Mouse (Mus musculus) MEL (cell line): Measurements from ENCODE around the gene Olfr606. TPM values are rescaled to one million over a fixed set of nuclear protein-coding genes. Genes with fewer than 3 reads are reported as not detected.

Experiments
- DNase-seq: peaks from one replicate; pipeline ENCODE4 v3.0.0; 2011; ENCODE audit warnings: low read depth, low spot score
- H3K27ac ChIP-seq: 2 replicates; pipeline ENCODE4 v1.5.1; 2012; ENCODE audit warnings: low read depth, mild to moderate bottlenecking, control low read depth, low read length, moderate library complexity; ENCODE audit not compliant: control insufficient read depth
- H3K27me3 ChIP-seq, 2 experiments: fragments of 150-350 bp in 1 of 2; sonication (generic) in 1 of 2; 2 replicates each; pipeline ENCODE4 v1.6.1; 2012; ENCODE audit warnings: low read length in 2 of 2, mild to moderate bottlenecking in 2 of 2, improper control_type of control experiment in 1 of 2, moderate library complexity in 1 of 2; ENCODE audit not compliant: insufficient read depth in 2 of 2, control insufficient read depth in 1 of 2
- H3K36me3 ChIP-seq, 2 experiments: 2 replicates each; pipeline ENCODE4 v1.6.1; 2012 to 2014; ENCODE audit warnings: low read length in 2 of 2, improper control_type of control experiment in 1 of 2, inconsistent platforms in 1 of 2, mild to moderate bottlenecking in 1 of 2; ENCODE audit not compliant: insufficient read depth in 2 of 2, control insufficient read depth in 1 of 2
- H3K4me1 ChIP-seq, 2 experiments: fragments of 150-350 bp in 1 of 2; sonication (generic) in 1 of 2; 2 replicates each; pipeline ENCODE4 v1.6.1; 2012; ENCODE audit warnings: low read length in 2 of 2, improper control_type of control experiment in 1 of 2, mild to moderate bottlenecking in 1 of 2; ENCODE audit not compliant: insufficient read depth in 2 of 2, control insufficient read depth in 1 of 2
- H3K4me3 ChIP-seq, 2 experiments: fragments of 150-350 bp in 1 of 2; sonication (generic) in 1 of 2; 2 replicates each; pipeline ENCODE4 v1.5.1; 2012; ENCODE audit warnings: low read depth in 2 of 2, low read length in 2 of 2, mild to moderate bottlenecking in 2 of 2, moderate library complexity in 2 of 2, control low read depth in 1 of 2, improper control_type of control experiment in 1 of 2; ENCODE audit not compliant: control insufficient read depth in 1 of 2, insufficient read depth in 1 of 2
- H3K79me2 ChIP-seq: 2 replicates; pipeline ENCODE4 v1.6.1; 2012; ENCODE audit warnings: mild to moderate bottlenecking, low read length, moderate library complexity; ENCODE audit not compliant: control insufficient read depth, poor library complexity, insufficient read depth
- H3K9ac ChIP-seq: 2 replicates; pipeline ENCODE4 v1.6.1; 2012; ENCODE audit warnings: low read depth, mild to moderate bottlenecking, control low read depth, low read length, moderate library complexity; ENCODE audit not compliant: control insufficient read depth, poor library complexity, severe bottlenecking
- H3K9me3 ChIP-seq: fragments of 150-350 bp; sonication (generic); replicated peaks from 2 replicates; pipeline ENCODE4 v1.6.1; 2012; ENCODE audit warnings: mild to moderate bottlenecking, low read length, improper control_type of control experiment, moderate library complexity; ENCODE audit not compliant: insufficient read depth
- BHLHE40 ChIP-seq: IDR thresholded peaks from 2 replicates; pipeline ENCODE4 v1.6.1; 2012; ENCODE audit warnings: low read depth, mild to moderate bottlenecking, inconsistent platforms, low read length, improper control_type of control experiment, borderline replicate concordance
- CHD1 ChIP-seq: IDR thresholded peaks from 2 replicates; pipeline ENCODE4 v1.6.1; 2012; ENCODE audit warnings: low read depth, mild to moderate bottlenecking, inconsistent platforms, low read length, improper control_type of control experiment
- JUND ChIP-seq: IDR thresholded peaks from 2 replicates; pipeline ENCODE4 v1.6.1; 2011; ENCODE audit warnings: low read depth, mild to moderate bottlenecking, improper control_type of control experiment, low read length
- MEF2A ChIP-seq: IDR thresholded peaks from 2 replicates; pipeline ENCODE4 v1.6.1; 2014; ENCODE audit warnings: low read depth, mild to moderate bottlenecking, inconsistent platforms, low read length, improper control_type of control experiment; ENCODE audit not compliant: poor library complexity, insufficient replicate concordance, severe bottlenecking; ENCODE audit errors: extremely low read depth
- NELFE ChIP-seq: IDR thresholded peaks from 2 replicates; pipeline ENCODE4 v1.6.1; 2011; ENCODE audit warnings: low read depth, low read length, improper control_type of control experiment
- NRF1 ChIP-seq: IDR thresholded peaks from 2 replicates; pipeline ENCODE4 v1.6.1; 2014; ENCODE audit warnings: low read depth, mild to moderate bottlenecking, inconsistent platforms, low read length, improper control_type of control experiment, moderate library complexity; ENCODE audit not compliant: poor library complexity, insufficient read depth, severe bottlenecking
- TBP ChIP-seq: IDR thresholded peaks from 2 replicates; pipeline ENCODE4 v1.8.0; 2011; ENCODE audit warnings: low read depth, low read length, improper control_type of control experiment
- UBTF ChIP-seq: IDR thresholded peaks from 2 replicates; pipeline ENCODE4 v1.6.1; 2012; ENCODE audit warnings: low read depth, mild to moderate bottlenecking, inconsistent platforms, low read length, improper control_type of control experiment, moderate library complexity, borderline replicate concordance; ENCODE audit not compliant: insufficient read depth
- ZC3H11A ChIP-seq: IDR thresholded peaks from 2 replicates; pipeline ENCODE4 v1.6.1; 2012; ENCODE audit warnings: low read depth, mild to moderate bottlenecking, inconsistent platforms, low read length, improper control_type of control experiment
- ZKSCAN1 ChIP-seq: IDR thresholded peaks from 2 replicates; pipeline ENCODE4 v1.6.1; 2012; ENCODE audit warnings: low read depth, mild to moderate bottlenecking, inconsistent platforms, low read length, improper control_type of control experiment, moderate library complexity
- ZMIZ1 ChIP-seq: IDR thresholded peaks from 2 replicates; pipeline ENCODE4 v1.6.1; 2012; ENCODE audit warnings: low read depth, mild to moderate bottlenecking, inconsistent platforms, low read length, improper control_type of control experiment, moderate library complexity
- polyA plus RNA-seq, 2 experiments: library from polyadenylated mRNA; stranded (reverse) in 1 of 2; unstranded in 1 of 2; fragments of >175 nt in 1 of 2; fragments of >200 nt in 1 of 2; gene quantifications; 2 replicates each; pipeline versions ENCODE4 v1.2.1 to v1.2.4; 2012; ENCODE audit warnings: low replicate concordance in 2 of 2, low read depth in 1 of 2; ENCODE audit not compliant: insufficient read length in 2 of 2, insufficient read depth in 1 of 2, missing spikeins in 1 of 2
- total RNA-seq: library from RNA; depleted of rRNA; stranded (reverse); fragments of 300-350 nt; gene quantifications from 2 replicates; pipeline ENCODE4 v1.2.3, GENCODE M21; 2012; rRNA removed

Olfr606 gene
- total and polyA plus RNA-seq, 3 experiments = not detected

- no peaks in the 10 kb centered on the region for H3K27me3 ChIP-seq
- H3K9ac ChIP-seq = no peak within 1 kb of the TSS
- H3K79me2 ChIP-seq = no peaks in the 10 kb centered on the region
- TF ChIP-seq ZKSCAN1 (no peak), MEF2A (no peak), JUND (no peak), ZC3H11A (no peak), NELFE (no peak), ZMIZ1 (no peak), NRF1 (no peak), TBP (no peak), UBTF (no peak), BHLHE40 (no peak), CHD1 (no peak)
- no peak for DNase-seq
- H3K9me3 ChIP-seq = no peaks in the 10 kb centered on the region
- no peak within 1 kb of the TSS for H3K27ac ChIP-seq
- no peaks in the 10 kb centered on the region for H3K36me3 ChIP-seq
- H3K4me1 ChIP-seq = no peaks in the 10 kb centered on the region
- no peak within 1 kb of the TSS for H3K4me3 ChIP-seq
Observed at GRCm38 (mm10) chr7:103497962-103498361, 49.1 kb downstream of the Olfr606 start, which contains the start of gene Olfr609. Olfr609 (minus strand) TSS chr7:103498062.

Other genes with a start within 250 kb of the Olfr606 start
- not detected in 2 replicates for gene Olfr593, start 237.2 kb upstream of the Olfr606 start, total RNA-seq
- gene Olfr593, start 237.2 kb upstream of the Olfr606 start, polyA plus RNA-seq = not detected
- gene Olfr594, start 232.1 kb upstream of the Olfr606 start, total RNA-seq = not detected in 2 replicates
- gene Olfr594, start 232.1 kb upstream of the Olfr606 start, polyA plus RNA-seq = not detected
- not detected in 2 replicates for gene Usp17ld, start 196.5 kb upstream of the Olfr606 start, total RNA-seq
- gene Usp17ld, start 196.5 kb upstream of the Olfr606 start, polyA plus RNA-seq = not detected
- gene Olfr596, start 143.4 kb upstream of the Olfr606 start, total RNA-seq = not detected in 2 replicates
- not detected for gene Olfr596, start 143.4 kb upstream of the Olfr606 start, polyA plus RNA-seq
- not detected in 2 replicates for gene Olfr597, start 132.7 kb upstream of the Olfr606 start, total RNA-seq
- gene Olfr597, start 132.7 kb upstream of the Olfr606 start, polyA plus RNA-seq = not detected
- not detected in 2 replicates for gene Olfr598, start 125.5 kb upstream of the Olfr606 start, total RNA-seq
- gene Olfr598, start 125.5 kb upstream of the Olfr606 start, polyA plus RNA-seq = not detected
- gene Olfr599, start 113.1 kb upstream of the Olfr606 start, total RNA-seq = not detected in 2 replicates
- not detected for gene Olfr599, start 113.1 kb upstream of the Olfr606 start, polyA plus RNA-seq
- gene Olfr600, start 99.4 kb upstream of the Olfr606 start, total RNA-seq = not detected in 2 replicates
- not detected for gene Olfr600, start 99.4 kb upstream of the Olfr606 start, polyA plus RNA-seq
- not detected in 2 replicates for gene Olfr601, start 86.4 kb upstream of the Olfr606 start, total RNA-seq
- gene Olfr601, start 86.4 kb upstream of the Olfr606 start, polyA plus RNA-seq = not detected
- gene Olfr603, start 62.9 kb upstream of the Olfr606 start, total RNA-seq = not detected in 2 replicates
- gene Olfr603, start 62.9 kb upstream of the Olfr606 start, polyA plus RNA-seq = not detected
- not detected in 2 replicates for gene Usp17lc, start 34.0 kb upstream of the Olfr606 start, total RNA-seq
- not detected for gene Usp17lc, start 34.0 kb upstream of the Olfr606 start, polyA plus RNA-seq
- not detected in 2 replicates for gene Olfr605, start 3.6 kb upstream of the Olfr606 start, total RNA-seq
- gene Olfr605, start 3.6 kb upstream of the Olfr606 start, polyA plus RNA-seq = not detected
- gene Olfr607, start 15.1 kb downstream of the Olfr606 start, total RNA-seq = not detected in 2 replicates
- gene Olfr607, start 15.1 kb downstream of the Olfr606 start, polyA plus RNA-seq = not detected
- not detected in 2 replicates for gene Olfr608, start 20.8 kb downstream of the Olfr606 start, total RNA-seq
- gene Olfr608, start 20.8 kb downstream of the Olfr606 start, polyA plus RNA-seq = not detected
- not detected in 2 replicates for gene Olfr609, start 49.0 kb downstream of the Olfr606 start, total RNA-seq
- not detected for gene Olfr609, start 49.0 kb downstream of the Olfr606 start, polyA plus RNA-seq
- gene Olfr610, start 63.1 kb downstream of the Olfr606 start, total RNA-seq = not detected in 2 replicates
- gene Olfr610, start 63.1 kb downstream of the Olfr606 start, polyA plus RNA-seq = not detected
- gene Olfr611, start 71.8 kb downstream of the Olfr606 start, total RNA-seq = not detected in 2 replicates
- not detected for gene Olfr611, start 71.8 kb downstream of the Olfr606 start, polyA plus RNA-seq
- not detected in 2 replicates for gene Olfr612, start 93.7 kb downstream of the Olfr606 start, total RNA-seq
- not detected for gene Olfr612, start 93.7 kb downstream of the Olfr606 start, polyA plus RNA-seq
- gene Olfr613, start 99.0 kb downstream of the Olfr606 start, total RNA-seq = not detected in 2 replicates
- gene Olfr613, start 99.0 kb downstream of the Olfr606 start, polyA plus RNA-seq = not detected
- gene Olfr615, start 107.0 kb downstream of the Olfr606 start, total RNA-seq = not detected in 2 replicates
- not detected for gene Olfr615, start 107.0 kb downstream of the Olfr606 start, polyA plus RNA-seq
- not detected in 2 replicates for gene Olfr616, start 120.1 kb downstream of the Olfr606 start, total RNA-seq
- gene Olfr616, start 120.1 kb downstream of the Olfr606 start, polyA plus RNA-seq = not detected
- not detected in 2 replicates for gene Olfr617, start 124.0 kb downstream of the Olfr606 start, total RNA-seq
- not detected for gene Olfr617, start 124.0 kb downstream of the Olfr606 start, polyA plus RNA-seq
- not detected in 2 replicates for gene Olfr618, start 141.1 kb downstream of the Olfr606 start, total RNA-seq
- gene Olfr618, start 141.1 kb downstream of the Olfr606 start, polyA plus RNA-seq = not detected
- not detected in 2 replicates for gene Olfr619, start 151.5 kb downstream of the Olfr606 start, total RNA-seq
- not detected for gene Olfr619, start 151.5 kb downstream of the Olfr606 start, polyA plus RNA-seq
- not detected in 2 replicates for gene Olfr620, start 163.5 kb downstream of the Olfr606 start, total RNA-seq
- gene Olfr620, start 163.5 kb downstream of the Olfr606 start, polyA plus RNA-seq = under 1 TPM in 1 of 2 experiments, not detected in 1; 0.03 TPM
- gene Olfr622, start 193.7 kb downstream of the Olfr606 start, total RNA-seq = not detected in 2 replicates
- not detected for gene Olfr622, start 193.7 kb downstream of the Olfr606 start, polyA plus RNA-seq
- gene Olfr623, start 214.7 kb downstream of the Olfr606 start, total RNA-seq = not detected in 2 replicates
- gene Olfr623, start 214.7 kb downstream of the Olfr606 start, polyA plus RNA-seq = not detected
- under 0.01 TPM in 1 of 2 replicates, not detected in the other for gene Olfr624, start 222.1 kb downstream of the Olfr606 start, total RNA-seq
- gene Olfr624, start 222.1 kb downstream of the Olfr606 start, polyA plus RNA-seq = under 1 TPM in 1 of 2 experiments, not detected in 1; 0.04 TPM
- not detected in 2 replicates for gene Olfr625-ps1, start 233.7 kb downstream of the Olfr606 start, total RNA-seq
- not detected for gene Olfr625-ps1, start 233.7 kb downstream of the Olfr606 start, polyA plus RNA-seq